ENCODE assay signal across 22 mouse cellular contexts in genomic region chr9:61249691-61250425, GRCm38 (mm10).
A peak's percentile ranks its signal among the peaks of the same experiment; 100 is the strongest.
DNase-seq lines count a peak whose midpoint lies in the region; ATAC-seq and TF ChIP-seq lines count a peak whose summit lies in the region.
"Had no signal": no experiment of that assay in that cellular context is flagged by ENCODE, and none has a peak within 500 bp of the region (broad histone marks: within the 10 kb centered on the region; RNA-seq: fewer than 3 reads in every experiment).

No protein-coding gene starts in this region.

- no peak for TF ChIP-seq POLR2A in ES-Bruce4 (IDR thresholded peaks at IDR 0.05; ENCODE audit: insufficient read depth, low read length)
- TF ChIP-seq POLR2A in brain, embryonic 14.5 days (IDR thresholded peaks at IDR 0.05; ENCODE audit: borderline replicate concordance, extremely low read depth, insufficient read depth, insufficient read length, poor library complexity, severe bottlenecking), result no peak

- peak; percentile 51; the same call in 1 of the 2 replicates for ATAC-seq in forebrain, embryonic 12.5 days (ENCODE audit: low FRiP score)
- ATAC-seq in forebrain, embryonic 16.5 days, result no peak
- 0 out of 2 replicates have a peak, but pooled peaks have one; percentile 37 for ATAC-seq in midbrain, embryonic 13.5 days
- no peak for ATAC-seq in cerebellum, adult (ENCODE audit: insufficient number of reproducible peaks, low FRiP score, low TSS enrichment)
- ATAC-seq: liver, postnatal 0 days had no signal

- H3K27me3 ChIP-seq in forebrain, embryonic 12.5 days, result no peaks in the 10 kb centered on the region
- H3K27me3 ChIP-seq in forebrain, embryonic 16.5 days (replicated peaks; ENCODE audit: control insufficient read depth, insufficient read depth, low read length), result no peaks in the 10 kb centered on the region
- H3K27me3 ChIP-seq in ES-Bruce4 (ENCODE audit: control insufficient read depth, insufficient read depth, low read length, poor library complexity, severe bottlenecking), result no peaks in the 10 kb centered on the region
- 0 out of 2 replicates have a peak, but pooled peaks cover 8% of the 10 kb centered on the region for H3K27me3 ChIP-seq in midbrain, embryonic 13.5 days
- H3K27me3 ChIP-seq: CH12.LX had no signal

- peak; percentile 79 for DNase-seq in brain, embryonic 14.5 days (ENCODE audit: low read depth)
- no peak for DNase-seq in gastrocnemius, postnatal 25 days
- DNase-seq: adrenal gland, adult 2 months; cerebellum, postnatal 10 days; gastrocnemius, postnatal 36 days; heart, postnatal 14 days; kidney, adult 8-10 months; kidney, postnatal 14 days; left cerebral cortex, postnatal 4 days; liver, postnatal 0 days; lung, postnatal 10 days; spleen, adult 18-20 months; thymus, postnatal 36 days had no signal

- 14% methylated on average over 5 of the region's 5 CpGs for WGBS in forebrain, embryonic 12.5 days
- WGBS in forebrain, embryonic 16.5 days, result 10% methylated on average over 5 of the region's 5 CpGs
- WGBS in midbrain, embryonic 13.5 days, result 16% methylated on average over 5 of the region's 5 CpGs

- no peak overlapping the region for H3K4me2 ChIP-seq in forebrain, embryonic 12.5 days
- H3K4me2 ChIP-seq in forebrain, embryonic 16.5 days (ENCODE audit: low read length), result no peak overlapping the region
- no peak overlapping the region for H3K4me2 ChIP-seq in midbrain, embryonic 13.5 days (replicated peaks)
- H3K4me2 ChIP-seq: hindbrain, embryonic 13.5 days; neural tube, embryonic 13.5 days had no signal

- H3K27ac ChIP-seq in forebrain, embryonic 12.5 days, result peak overlapping the region; percentile 56; the same call in 1 of the 2 replicates
- H3K27ac ChIP-seq in forebrain, embryonic 16.5 days (ENCODE audit: low read length), result no peak overlapping the region
- H3K27ac ChIP-seq in ES-Bruce4 (ENCODE audit: insufficient read depth, low read length), result 0 out of 2 replicates have a peak overlapping the region, but pooled peaks have one; percentile 20
- no peak overlapping the region for H3K27ac ChIP-seq in midbrain, embryonic 13.5 days
- H3K27ac ChIP-seq: hindbrain, embryonic 13.5 days; left cerebral cortex, adult 2 months; neural tube, embryonic 13.5 days had no signal

- H3K4me3 ChIP-seq in forebrain, embryonic 12.5 days (replicated peaks), result no peak overlapping the region
- H3K4me3 ChIP-seq in forebrain, embryonic 16.5 days (replicated peaks; ENCODE audit: low read length), result no peak overlapping the region
- H3K4me3 ChIP-seq in ES-Bruce4 (ENCODE audit: low read depth, low read length), result no peak overlapping the region
- H3K4me3 ChIP-seq in midbrain, embryonic 13.5 days (replicated peaks), result no peak overlapping the region
- H3K4me3 ChIP-seq: hindbrain, embryonic 13.5 days; left cerebral cortex, adult 2 months; neural tube, embryonic 13.5 days had no signal

- no peak for TF ChIP-seq CTCF in ES-Bruce4 (IDR thresholded peaks at IDR 0.05; ENCODE audit: low read depth, low read length)
- TF ChIP-seq CTCF in brain, embryonic 14.5 days (IDR thresholded peaks at IDR 0.05; ENCODE audit: borderline replicate concordance, extremely low read depth, insufficient read depth, insufficient read length), result no peak

- H3K9ac ChIP-seq in forebrain, embryonic 12.5 days, result no peak overlapping the region
- H3K9ac ChIP-seq in forebrain, embryonic 16.5 days (replicated peaks; ENCODE audit: low read depth, low read length), result no peak overlapping the region
- no peak overlapping the region for H3K9ac ChIP-seq in ES-Bruce4 (ENCODE audit: low read depth, poor library complexity, severe bottlenecking)
- H3K9ac ChIP-seq in midbrain, embryonic 13.5 days (replicated peaks), result no peak overlapping the region
- H3K9ac ChIP-seq: hindbrain, embryonic 13.5 days; liver, postnatal 0 days; neural tube, embryonic 13.5 days had no signal

- no peak for TF ChIP-seq EP300 in ES-Bruce4 (IDR thresholded peaks at IDR 0.05; ENCODE audit: insufficient read depth, low read depth, low read length)

- H3K4me1 ChIP-seq in forebrain, embryonic 12.5 days, result peaks cover 17% of the 10 kb centered on the region
- H3K4me1 ChIP-seq in forebrain, embryonic 16.5 days (replicated peaks; ENCODE audit: control insufficient read depth, insufficient read depth, low read length), result no peaks in the 10 kb centered on the region
- H3K4me1 ChIP-seq in ES-Bruce4 (ENCODE audit: control insufficient read depth, insufficient read depth, low read length), result no peaks in the 10 kb centered on the region
- peaks cover 8% of the 10 kb centered on the region for H3K4me1 ChIP-seq in midbrain, embryonic 13.5 days (replicated peaks)
- H3K4me1 ChIP-seq: hindbrain, embryonic 13.5 days; neural tube, embryonic 13.5 days had no signal

- no peaks in the 10 kb centered on the region for H3K36me3 ChIP-seq in forebrain, embryonic 12.5 days (replicated peaks)
- no peaks in the 10 kb centered on the region for H3K36me3 ChIP-seq in forebrain, embryonic 16.5 days (ENCODE audit: control insufficient read depth, insufficient read depth)
- no peaks in the 10 kb centered on the region for H3K36me3 ChIP-seq in ES-Bruce4 (ENCODE audit: control insufficient read depth, insufficient read depth, low read length, poor library complexity, severe bottlenecking)
- no peaks in the 10 kb centered on the region for H3K36me3 ChIP-seq in midbrain, embryonic 13.5 days
- H3K36me3 ChIP-seq: hindbrain, embryonic 13.5 days; neural tube, embryonic 13.5 days had no signal

- H3K9me3 ChIP-seq in forebrain, embryonic 12.5 days, result no peaks in the 10 kb centered on the region; the same call in 1 of the 2 replicates
- no peaks in the 10 kb centered on the region for H3K9me3 ChIP-seq in forebrain, embryonic 16.5 days (ENCODE audit: control insufficient read depth, low read length)
- no peaks in the 10 kb centered on the region for H3K9me3 ChIP-seq in ES-Bruce4 (replicated peaks; ENCODE audit: control insufficient read depth, insufficient read depth, low read length, poor library complexity, severe bottlenecking)
- 0 out of 2 replicates have a peak, but pooled peaks cover 2% of the 10 kb centered on the region for H3K9me3 ChIP-seq in midbrain, embryonic 13.5 days
- H3K9me3 ChIP-seq: neural tube, embryonic 13.5 days had no signal

Comparison
In these comparisons a context has a peak if more than half of its experiments do, and no peak if none do; other contexts are left out.
1. ATAC-seq: peak in forebrain, embryonic 12.5 days (single experiment) and midbrain, embryonic 13.5 days (single experiment); none in forebrain, embryonic 16.5 days (single experiment) and cerebellum, adult (single experiment).
2. H3K27ac ChIP-seq: peak in forebrain, embryonic 12.5 days (single experiment) and ES-Bruce4 (single experiment); none in forebrain, embryonic 16.5 days (single experiment) and midbrain, embryonic 13.5 days (single experiment).